Mouse (Mus musculus) gastrocnemius, postnatal 4 days (tissue): Measurements from ENCODE around the gene Tgfb1i1. TPM values are rescaled to one million over a fixed set of nuclear protein-coding genes. Genes with fewer than 3 reads are reported as not detected.

Experiments
- DNase-seq, 2 experiments: peaks; one replicate each; pipeline ENCODE4 v3.0.0; 2021 to 2022; ENCODE audit warnings: low spot score in 2 of 2, mixed read lengths in 2 of 2
- microRNA-seq: library from miRNA; unstranded; fragments of <30 nt; microRNA quantifications from one replicate; pipeline ENCODE4 v1.2.0, GENCODE M21; 2021
- total RNA-seq, 2 experiments: library from RNA; stranded (reverse); gene quantifications; 2 replicates each; pipeline ENCODE4 v1.2.3; 2021

Tgfb1i1 gene
- total RNA-seq, 2 experiments from 2014 or later, result 47.0 to 48.0 TPM

GRCm38 (mm10) chr7:128285060-128285459, 38.4 kb downstream of the Tgfb1i1 start:
- no peak for DNase-seq

DNA sequence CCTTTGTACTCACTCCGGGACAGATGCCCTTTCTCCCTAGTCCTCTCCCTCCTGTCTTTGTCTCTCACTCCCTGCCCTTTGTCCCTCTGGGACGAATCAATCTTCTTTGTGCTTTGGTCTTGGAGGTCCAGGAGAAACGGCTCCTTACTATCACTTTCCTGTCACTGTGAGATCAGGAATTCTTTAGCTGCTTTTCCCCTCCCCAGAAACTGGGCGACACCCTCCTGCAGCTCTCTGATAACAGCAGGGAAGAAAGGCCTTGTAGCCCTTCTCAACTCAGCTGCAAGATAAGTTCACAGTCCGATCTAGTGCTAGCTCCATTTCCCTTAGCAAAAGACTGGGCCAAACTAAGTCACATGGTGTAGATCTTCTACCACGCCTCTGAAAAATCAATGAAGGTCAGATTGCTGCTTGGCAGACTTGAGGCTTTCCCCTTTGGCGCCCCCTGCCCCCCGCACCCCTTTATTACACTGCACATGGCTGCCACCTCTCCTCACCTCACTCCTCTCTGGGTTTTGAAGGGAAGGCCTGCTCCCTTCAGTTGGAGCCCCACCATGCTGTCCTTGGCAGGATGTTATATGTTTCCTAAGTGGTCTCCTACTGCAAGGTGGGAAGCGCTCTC, 42.4 kb downstream of the Tgfb1i1 start:
- no peak for DNase-seq

DNA sequence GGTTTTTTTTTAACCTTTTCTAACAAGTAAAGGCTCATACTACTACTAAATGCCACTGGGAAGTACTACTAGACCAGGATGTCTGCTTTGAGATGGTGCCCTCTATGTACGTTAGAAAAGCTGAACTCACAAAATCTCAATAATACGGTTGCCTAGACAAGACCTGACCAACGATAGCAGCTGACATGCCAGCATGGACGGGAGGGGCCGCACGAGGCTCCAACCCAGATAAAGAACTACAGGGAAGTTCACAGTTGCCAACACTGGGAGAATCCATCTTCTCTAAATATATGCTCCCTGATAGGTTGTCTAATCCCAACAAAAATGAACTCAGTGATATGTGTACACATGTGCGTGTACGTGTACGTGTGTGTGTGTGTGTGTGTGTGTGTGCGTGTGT, 48.2 kb downstream of the Tgfb1i1 start:
- no peak for DNase-seq

GRCm38 (mm10) chr7:128296514-128296913, 49.9 kb downstream of the Tgfb1i1 start:
- DNase-seq, result no peak

- no peak for DNase-seq
Measured at GRCm38 (mm10) chr7:128297291-128297616, 50.6 kb downstream of the Tgfb1i1 start.

GRCm38 (mm10) chr7:128297617-128298480, 51.2 kb downstream of the Tgfb1i1 start, which contains the start of gene BC017158:
TSS of gene BC017158 (minus strand) at chr7:128298170.
- DNase-seq, result peak; percentile 32 to 74

DNA sequence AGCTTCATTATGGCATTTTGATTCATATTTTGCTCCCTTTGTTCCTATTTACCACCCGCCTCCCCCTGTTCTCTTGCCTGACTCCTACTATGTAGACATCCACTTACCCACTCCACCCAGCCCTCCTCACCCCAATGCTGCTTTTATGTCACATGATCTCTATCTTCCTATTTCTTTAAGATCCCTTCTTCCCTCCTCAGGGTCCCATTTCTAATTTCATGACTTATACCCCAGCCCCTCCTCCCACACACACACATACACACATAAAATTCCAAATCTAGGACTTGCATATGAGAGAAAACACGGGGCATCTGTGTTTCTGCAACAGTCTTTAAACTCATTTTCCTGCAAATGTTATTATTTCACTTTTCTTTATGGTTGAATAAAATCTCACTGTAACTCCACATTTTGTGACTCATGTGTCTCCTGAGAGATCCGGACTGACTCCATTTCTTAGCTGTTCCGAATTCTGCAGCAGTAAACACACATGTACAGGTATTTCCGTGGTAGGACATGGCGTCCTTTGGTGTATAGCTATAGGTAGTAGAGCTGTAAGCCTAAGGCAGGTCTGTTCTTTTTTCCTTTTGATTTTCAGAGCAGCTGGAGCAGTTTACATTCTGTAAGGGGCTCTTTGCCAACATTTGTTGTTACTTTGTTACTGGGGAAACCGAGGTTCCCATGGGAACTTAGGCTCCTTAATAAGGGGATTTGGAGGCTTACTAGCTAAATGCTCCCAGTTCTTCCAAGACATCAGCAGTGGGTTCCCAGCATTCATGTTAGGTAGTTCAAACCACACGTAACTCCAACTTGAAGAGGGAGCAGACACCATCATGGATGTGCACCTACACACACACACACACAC, 52.1 kb downstream of the Tgfb1i1 start:
- no peak for DNase-seq

- no peak for DNase-seq
Measured at GRCm38 (mm10) chr7:128300952-128301351, 54.3 kb downstream of the Tgfb1i1 start.

DNA sequence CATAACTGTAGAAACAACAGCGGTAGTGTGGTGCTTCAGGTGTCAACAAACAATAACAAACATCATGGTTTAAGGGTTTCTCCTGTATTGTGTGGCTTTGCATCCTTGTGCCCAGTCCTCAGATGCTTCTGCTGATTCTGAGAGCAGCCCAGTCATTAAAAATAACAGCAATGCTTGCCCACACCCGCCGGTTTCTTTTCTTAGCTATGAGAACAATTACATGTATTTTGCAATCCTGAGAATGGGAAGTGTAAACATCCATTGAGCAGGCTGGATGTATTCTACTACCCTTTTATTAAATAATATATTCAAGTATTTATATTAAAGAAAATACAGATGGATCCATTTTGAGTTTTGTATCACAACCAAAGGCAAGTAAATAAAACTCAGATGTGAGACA, 55.5 kb downstream of the Tgfb1i1 start:
- no peak for DNase-seq

- no peak for DNase-seq
Measured at GRCm38 (mm10) chr7:128304198-128304597, 57.6 kb downstream of the Tgfb1i1 start.

GRCm38 (mm10) chr7:128304907-128305306, 58.3 kb downstream of the Tgfb1i1 start:
- DNase-seq, result no peak

Small RNA genes lying within 50 kb of the gene (microRNA-seq; reads per million reads assigned to microRNA genes)
- not detected for gene Mir3103

Other genes with a start within 250 kb of the Tgfb1i1 start
- gene Trim72, start 242.9 kb upstream of the Tgfb1i1 start, total RNA-seq, result 100 to 1,000 TPM; 254 to 296 TPM
- gene Itgam, start 184.2 kb upstream of the Tgfb1i1 start, total RNA-seq, result 1 to 10 TPM; 3.9 to 4.6 TPM
- gene Gm49368, start 184.1 kb upstream of the Tgfb1i1 start, total RNA-seq, result not detected
- gene Itgax, start 117.3 kb upstream of the Tgfb1i1 start, total RNA-seq, result under 1 TPM; 0.31 to 0.37 TPM
- not detected for gene Itgad, start 92.4 kb upstream of the Tgfb1i1 start, total RNA-seq
- gene Cox6a2, start 40.4 kb upstream of the Tgfb1i1 start, total RNA-seq, result 100 to 1,000 TPM; 677 to 707 TPM
- gene Armc5, start 9.5 kb upstream of the Tgfb1i1 start, total RNA-seq, result 10 to 100 TPM; 12.9 TPM
- gene 9130023H24Rik, start 8.8 kb upstream of the Tgfb1i1 start, total RNA-seq, result 1 to 10 TPM; 4.6 to 5.5 TPM
- not detected for gene Slc5a2, start 18.8 kb downstream of the Tgfb1i1 start, total RNA-seq
- gene BC017158, start 51.4 kb downstream of the Tgfb1i1 start, total RNA-seq, result 10 to 100 TPM; 17.3 to 18.0 TPM
- 10 to 100 TPM; 14.5 to 18.2 TPM for gene Rgs10, start 171.9 kb downstream of the Tgfb1i1 start, total RNA-seq
- gene Tial1, start 214.9 kb downstream of the Tgfb1i1 start, total RNA-seq, result 10 to 100 TPM; 73.7 to 92.4 TPM